Mouse (Mus musculus) myocyte (in vitro differentiated cells): ENCODE measurements around the gene Alg12. TPM values are rescaled to one million over a fixed set of nuclear protein-coding genes. Genes with fewer than 3 reads are reported as not detected.

Experiments used
- H3K27me3 ChIP-seq: one replicate; pipeline ENCODE4 v1.6.1; 2011; ENCODE audit not compliant: control insufficient read depth, insufficient read depth, insufficient read length
- H3K36me3 ChIP-seq: one replicate; pipeline ENCODE4 v1.6.1; 2011; ENCODE audit not compliant: control insufficient read depth, insufficient read depth
- H3K4me2 ChIP-seq: one replicate; pipeline ENCODE4 v1.6.1; 2011; ENCODE audit warnings: low read depth, control low read depth
- H3K4me3 ChIP-seq: one replicate; pipeline ENCODE4 v1.5.1; 2011; ENCODE audit warnings: mild to moderate bottlenecking, control low read depth, moderate library complexity
- H3K79me2 ChIP-seq: one replicate; pipeline ENCODE4 v1.6.1; 2011; ENCODE audit not compliant: control insufficient read depth, insufficient read depth
- H3ac ChIP-seq: one replicate; pipeline ENCODE4 v1.6.1; 2011; ENCODE audit not compliant: control insufficient read depth, insufficient read length
- CEBPB ChIP-seq: IDR thresholded peaks from 2 replicates; pipeline ENCODE4 v1.6.1; 2011; ENCODE audit warnings: mild to moderate bottlenecking, moderate library complexity; ENCODE audit not compliant: poor library complexity, insufficient read depth, severe bottlenecking
- E2F4 ChIP-seq: IDR thresholded peaks from one replicate; pipeline ENCODE4 v1.6.1; 2011; ENCODE audit warnings: mild to moderate bottlenecking, control low read depth, moderate library complexity; ENCODE audit not compliant: insufficient read depth
- MAX ChIP-seq: IDR thresholded peaks from one replicate; pipeline ENCODE4 v1.6.1; 2011; ENCODE audit warnings: low read depth, mild to moderate bottlenecking, control low read depth
- MYOD1 ChIP-seq, 3 experiments: IDR thresholded peaks; one replicate each; pipeline ENCODE4 v1.6.1; 2011; ENCODE audit warnings: control low read depth in 2 of 3, low read depth in 2 of 3, mild to moderate bottlenecking in 2 of 3, moderate library complexity in 1 of 3; ENCODE audit not compliant: insufficient read length in 2 of 3, control insufficient read depth in 1 of 3
- MYOG ChIP-seq, 3 experiments: IDR thresholded peaks; one replicate each; pipeline ENCODE4 v1.6.1; 2011; ENCODE audit warnings: control low read depth in 2 of 3, low read depth in 2 of 3, mild to moderate bottlenecking in 2 of 3; ENCODE audit not compliant: insufficient read length in 2 of 3, control insufficient read depth in 1 of 3, insufficient read depth in 1 of 3
- POLR2A ChIP-seq: IDR thresholded peaks from one replicate; pipeline ENCODE4 v1.6.1; 2011; ENCODE audit warnings: low read depth, mild to moderate bottlenecking, control low read depth, moderate library complexity; ENCODE audit not compliant: insufficient read length
- POLR2AphosphoS2 ChIP-seq: IDR thresholded peaks from one replicate; pipeline ENCODE4 v1.6.1; 2011; ENCODE audit warnings: low read depth, control low read depth; ENCODE audit not compliant: insufficient read length
- REST ChIP-seq: IDR thresholded peaks from one replicate; pipeline ENCODE4 v1.6.1; 2011; ENCODE audit warnings: mild to moderate bottlenecking, control low read depth, moderate library complexity; ENCODE audit not compliant: insufficient read depth, insufficient read length
- SRF ChIP-seq: IDR thresholded peaks from one replicate; pipeline ENCODE4 v1.6.1; 2011; ENCODE audit warnings: low read depth; ENCODE audit not compliant: control insufficient read depth, insufficient read length
- TCF12 ChIP-seq: IDR thresholded peaks from one replicate; pipeline ENCODE4 v1.6.1; 2011; ENCODE audit warnings: mild to moderate bottlenecking, control low read depth; ENCODE audit not compliant: poor library complexity, insufficient read depth, severe bottlenecking
- TCF3 ChIP-seq: IDR thresholded peaks from one replicate; pipeline ENCODE4 v1.6.1; 2011; ENCODE audit warnings: low read depth, control low read depth; ENCODE audit not compliant: insufficient read length
- USF1 ChIP-seq: IDR thresholded peaks from one replicate; pipeline ENCODE4 v1.6.1; 2011; ENCODE audit warnings: low read depth, mild to moderate bottlenecking, control low read depth, moderate library complexity
- polyA plus RNA-seq: library from polyadenylated mRNA; unstranded; fragments of >200 nt; fragmentation: generic; extraction: Trizol; gene quantifications from one replicate; pipeline ENCODE4 v1.2.1, GENCODE M21; 2012; ENCODE audit warnings: missing spikeins

Alg12 gene
- polyA plus RNA-seq, 1 experiment, result 15.0 TPM

DNA sequence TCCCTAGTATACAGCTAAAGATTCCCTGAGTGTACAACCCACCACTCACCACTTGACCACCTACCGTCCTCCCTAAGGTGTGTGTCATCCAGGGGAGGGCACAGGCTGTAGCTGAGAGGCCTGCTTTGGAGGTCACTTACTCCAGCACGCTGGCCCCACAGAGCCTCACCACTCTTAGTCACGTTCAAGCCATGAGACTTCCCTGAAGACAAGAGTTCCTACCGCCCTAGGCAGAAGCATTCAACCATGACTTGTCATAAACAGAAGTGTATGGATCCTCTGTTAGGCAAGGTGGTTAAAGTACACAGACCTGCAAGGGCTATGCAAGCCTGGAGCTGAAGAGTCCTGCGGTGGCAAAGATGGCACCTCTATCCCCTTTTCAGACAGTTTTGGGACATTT, 11.6 kb upstream of the Alg12 start:
- H3K4me2 ChIP-seq, result no peak overlapping the region
- no peaks in the 10 kb centered on the region for H3K36me3 ChIP-seq
- no peak overlapping the region for H3K4me3 ChIP-seq
- no peaks in the 10 kb centered on the region for H3K79me2 ChIP-seq
- H3K27me3 ChIP-seq, result no peaks in the 10 kb centered on the region
- TF ChIP-seq MYOD1 (IDR thresholded peaks at IDR 0.05; ENCODE audit: control insufficient read depth in 1 of 3, insufficient read length in 2 of 3, low read depth in 2 of 3) (no peak), TCF12 (no peak), SRF (no peak), USF1 (no peak), TCF3 (no peak), POLR2A (no peak), REST (no peak), CEBPB (no peak), MAX (no peak), POLR2AphosphoS2 (no peak), MYOG (IDR thresholded peaks at IDR 0.05; ENCODE audit: control insufficient read depth in 1 of 3, insufficient read depth in 1 of 3, insufficient read length in 2 of 3, low read depth in 2 of 3) (no peak), E2F4 (no peak)
- H3ac ChIP-seq, result no peak overlapping the region

DNA sequence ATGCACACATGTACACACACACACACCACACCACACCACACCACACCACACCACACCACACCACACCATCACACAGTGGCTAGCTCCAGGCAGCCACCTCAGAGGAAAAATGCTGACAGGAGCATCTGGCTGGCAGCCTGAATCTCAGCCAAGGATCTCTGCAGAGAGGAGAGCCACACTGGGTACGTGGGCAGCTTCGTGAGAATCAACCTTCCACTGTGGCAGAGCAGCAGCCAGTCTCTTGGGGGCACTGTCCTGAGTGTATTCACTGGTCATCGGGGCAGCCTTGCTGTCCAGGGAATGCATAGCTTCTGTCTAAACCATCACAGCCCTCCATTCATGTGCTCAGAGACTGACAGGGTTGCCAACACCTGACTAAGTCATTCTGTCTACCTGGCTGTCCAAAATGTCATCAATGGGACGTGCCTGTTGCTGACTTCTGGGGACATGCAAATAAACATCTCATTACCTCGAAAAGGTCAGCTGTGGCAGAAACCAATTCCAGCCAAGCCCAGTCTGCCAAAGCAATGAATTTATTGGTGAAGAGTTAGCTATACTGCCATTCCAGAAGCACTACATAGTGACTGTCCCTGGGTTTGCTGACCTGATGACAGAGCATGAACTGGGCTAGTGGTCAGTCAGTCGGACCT, 10.8 kb upstream of the Alg12 start:
- no peaks in the 10 kb centered on the region for H3K27me3 ChIP-seq
- H3K4me3 ChIP-seq, result no peak overlapping the region
- H3K4me2 ChIP-seq, result no peak overlapping the region
- TF ChIP-seq MAX (no peak), MYOD1 (IDR thresholded peaks at IDR 0.05; ENCODE audit: control insufficient read depth in 1 of 3, insufficient read length in 2 of 3, low read depth in 2 of 3) (no peak), CEBPB (no peak), TCF3 (no peak)
- H3ac ChIP-seq, result no peak overlapping the region
- no peaks in the 10 kb centered on the region for H3K36me3 ChIP-seq
- no peaks in the 10 kb centered on the region for H3K79me2 ChIP-seq

DNA sequence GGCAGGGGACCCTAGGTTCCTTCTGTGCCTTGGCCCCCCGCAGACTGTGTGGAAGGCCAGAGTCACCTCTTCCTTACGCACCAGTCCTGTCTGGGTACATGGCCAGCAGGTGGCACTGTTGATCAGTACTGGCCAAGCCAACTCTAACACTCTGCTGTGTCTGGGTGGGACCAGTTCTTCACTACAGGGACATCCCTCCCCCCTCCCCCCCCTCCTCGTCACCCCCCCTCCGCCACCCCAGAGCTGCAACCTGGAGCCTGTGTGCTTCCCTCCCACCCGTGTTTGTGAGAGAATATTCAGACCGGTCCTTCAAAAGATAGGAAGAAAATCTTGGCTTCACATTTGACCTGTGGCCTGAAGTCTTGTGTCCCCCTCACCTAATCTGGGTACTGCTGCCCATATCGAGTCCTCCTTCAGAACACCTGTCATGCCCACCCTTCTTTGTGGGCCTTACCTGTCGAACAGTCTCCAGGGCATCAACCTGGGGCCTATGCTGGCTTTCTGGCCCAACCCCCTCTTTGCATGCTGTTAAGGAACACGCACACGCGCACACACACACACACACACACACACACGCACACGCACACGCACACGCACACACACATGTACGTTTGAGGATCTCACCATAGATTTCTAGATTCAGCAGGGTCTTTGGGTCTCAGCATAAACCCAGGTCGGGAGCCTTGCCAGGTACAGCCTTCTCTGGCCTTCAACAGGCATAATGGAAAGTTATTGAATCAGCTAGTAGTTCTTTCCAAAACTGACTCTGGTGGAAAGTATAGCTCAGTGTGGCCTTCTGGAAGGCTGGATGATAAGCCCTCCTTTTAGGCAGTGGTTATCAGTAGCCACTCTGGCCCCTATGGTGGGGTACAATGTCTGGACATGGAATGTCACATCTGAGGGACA, 9.9 kb upstream of the Alg12 start:
- H3K36me3 ChIP-seq, result peaks cover 5% of the 10 kb centered on the region
- H3K4me3 ChIP-seq, result no peak overlapping the region
- no peak overlapping the region for H3ac ChIP-seq
- no peak for TF ChIP-seq CEBPB
- no peak for TF ChIP-seq MYOG (IDR thresholded peaks at IDR 0.05; ENCODE audit: control insufficient read depth in 1 of 3, insufficient read depth in 1 of 3, insufficient read length in 2 of 3, low read depth in 2 of 3)
- no peak for TF ChIP-seq TCF12
- no peak for TF ChIP-seq SRF
- TF ChIP-seq REST, result no peak
- TF ChIP-seq TCF3, result no peak
- no peak for TF ChIP-seq POLR2A
- no peak for TF ChIP-seq USF1
- no peak for TF ChIP-seq POLR2AphosphoS2
- TF ChIP-seq E2F4, result no peak
- no peak for TF ChIP-seq MYOD1 (IDR thresholded peaks at IDR 0.05; ENCODE audit: control insufficient read depth in 1 of 3, insufficient read length in 2 of 3, low read depth in 2 of 3)
- no peak for TF ChIP-seq MAX
- no peaks in the 10 kb centered on the region for H3K79me2 ChIP-seq
- no peak overlapping the region for H3K4me2 ChIP-seq
- H3K27me3 ChIP-seq, result no peaks in the 10 kb centered on the region

DNA sequence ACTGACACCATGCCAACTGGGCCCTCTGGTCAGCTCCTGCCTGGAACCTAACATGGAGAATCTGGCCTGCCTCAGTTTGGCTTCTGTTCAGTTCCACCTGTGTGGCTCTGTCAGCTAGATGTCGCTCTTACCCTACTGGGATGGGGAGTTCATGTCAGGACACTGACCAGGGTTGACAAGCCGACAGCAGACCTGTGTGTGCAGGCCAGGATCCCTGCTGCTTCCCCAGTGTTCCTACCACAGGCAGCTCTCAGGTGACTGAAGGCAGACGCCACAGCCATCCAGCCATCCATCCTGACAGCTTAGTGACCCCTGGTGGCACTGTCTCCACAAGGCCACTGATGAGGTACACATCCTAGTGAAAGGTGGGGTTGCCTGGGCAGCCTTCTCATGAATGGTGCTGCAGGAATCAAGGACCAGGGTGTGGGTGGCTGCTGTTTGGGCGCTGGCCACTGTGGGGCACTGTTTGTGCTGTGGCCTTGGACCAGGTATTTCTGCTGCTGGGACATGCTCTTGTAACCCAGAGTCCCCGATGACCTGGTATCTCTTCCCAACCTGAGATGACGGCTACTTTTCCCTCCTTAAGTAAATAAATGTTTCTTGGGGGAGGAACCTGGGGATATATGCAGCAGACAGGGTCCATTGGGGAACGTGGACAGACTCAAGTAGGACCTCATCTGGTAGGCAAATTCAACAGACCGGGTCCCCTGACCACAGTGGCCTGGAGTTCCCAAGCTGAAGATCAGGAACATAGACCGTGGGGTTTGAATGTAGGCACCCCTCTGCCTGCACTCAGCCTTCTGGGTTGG, 9.1 kb upstream of the Alg12 start:
- no peak overlapping the region for H3ac ChIP-seq
- no peak overlapping the region for H3K4me3 ChIP-seq
- H3K4me2 ChIP-seq, result no peak overlapping the region
- TF ChIP-seq POLR2AphosphoS2, result no peak
- no peak for TF ChIP-seq MYOG (IDR thresholded peaks at IDR 0.05; ENCODE audit: control insufficient read depth in 1 of 3, insufficient read depth in 1 of 3, insufficient read length in 2 of 3, low read depth in 2 of 3)
- no peak for TF ChIP-seq TCF3
- no peak for TF ChIP-seq REST
- TF ChIP-seq MYOD1 (IDR thresholded peaks at IDR 0.05; ENCODE audit: control insufficient read depth in 1 of 3, insufficient read length in 2 of 3, low read depth in 2 of 3), result no peak
- TF ChIP-seq CEBPB, result no peak
- no peak for TF ChIP-seq SRF
- TF ChIP-seq MAX, result no peak
- no peak for TF ChIP-seq TCF12
- TF ChIP-seq POLR2A, result no peak
- no peak for TF ChIP-seq E2F4
- TF ChIP-seq USF1, result no peak
- no peaks in the 10 kb centered on the region for H3K79me2 ChIP-seq
- H3K27me3 ChIP-seq, result no peaks in the 10 kb centered on the region
- peaks cover 13% of the 10 kb centered on the region for H3K36me3 ChIP-seq
